Mouse (Mus musculus): ENCODE measurements around the gene Slc6a5.

Gene Slc6a5

GRCm38 (mm10) chr7:49981511-49982227, 71.7 kb downstream of the Slc6a5 start:
- no peak for DNase-seq (ENCODE audit: low spot score in 2 of 2)

- DNase-seq (ENCODE audit: low spot score in 2 of 2): no peak
Observed at GRCm38 (mm10) chr7:49984698-49985097, 74.8 kb downstream of the Slc6a5 start.

GRCm38 (mm10) chr7:49985947-49986346, 76.0 kb downstream of the Slc6a5 start:
- no peak for DNase-seq (ENCODE audit: low spot score in 2 of 2)

GRCm38 (mm10) chr7:49999321-49999720, 89.4 kb downstream of the Slc6a5 start:
- DNase-seq (ENCODE audit: low spot score in 2 of 2): no peak

- no peak for DNase-seq (ENCODE audit: low spot score in 2 of 2)
Observed at GRCm38 (mm10) chr7:50005268-50005667, 95.3 kb downstream of the Slc6a5 start.
